Mouse (Mus musculus) G1E (cell line): ENCODE measurements around the gene Trim38. TPM values are rescaled to one million over a fixed set of nuclear protein-coding genes. Genes with fewer than 3 reads are reported as not detected.
A peak's percentile ranks its signal among the peaks of the same experiment; 100 is the strongest.
"Not testable (repeated sequence)": the region's sequence is repeated elsewhere in the genome, so short reads cannot be mapped to it uniquely, and the experiment has no call there.

Experiments used
- ATAC-seq: 2 replicates; pipeline ENCODE4 v1.8.0; 2016; ENCODE audit warnings: mild to moderate bottlenecking; ENCODE audit not compliant: insufficient number of reproducible peaks, poor library complexity, low FRiP score, severe bottlenecking; ENCODE audit errors: extremely low read depth
- DNase-seq: peaks from one replicate; pipeline ENCODE4 v3.0.0; 2012; ENCODE audit warnings: low spot score
- H3K27me3 ChIP-seq: 2 replicates; pipeline ENCODE4 v1.6.1; 2012; ENCODE audit warnings: mild to moderate bottlenecking, low read length, inconsistent platforms; ENCODE audit not compliant: insufficient read depth
- H3K36me3 ChIP-seq: replicated peaks from 2 replicates; pipeline ENCODE3; 2012; ENCODE audit warnings: mild to moderate bottlenecking, inconsistent platforms
- H3K4me1 ChIP-seq: 2 replicates; pipeline ENCODE4 v1.6.1; 2012; ENCODE audit warnings: low read depth, low read length, inconsistent platforms, mixed read lengths; ENCODE audit not compliant: insufficient read depth
- H3K4me3 ChIP-seq: 2 replicates; pipeline ENCODE4 v1.5.1; 2012; ENCODE audit warnings: low read depth, mild to moderate bottlenecking, inconsistent platforms, low read length, moderate library complexity, mixed read lengths
- H3K9me3 ChIP-seq: replicated peaks from 2 replicates; pipeline ENCODE4 v1.6.1; 2012; ENCODE audit warnings: inconsistent platforms
- CTCF ChIP-seq: IDR thresholded peaks from 2 replicates; pipeline ENCODE4 v1.5.1; 2012; ENCODE audit warnings: low read depth, low read length, inconsistent platforms, mixed read lengths
- GATA1 ChIP-seq: IDR thresholded peaks from 2 replicates; pipeline ENCODE4 v1.6.1; 2012; ENCODE audit warnings: borderline replicate concordance, low read length, inconsistent platforms, mixed read lengths
- GATA2 ChIP-seq: IDR thresholded peaks from 2 replicates; pipeline ENCODE4 v1.6.1; 2012; ENCODE audit warnings: low read depth, low read length, inconsistent platforms, borderline replicate concordance
- POLR2AphosphoS5 ChIP-seq: IDR thresholded peaks from 2 replicates; pipeline ENCODE4 v1.6.1; 2012; ENCODE audit warnings: low read depth, low read length, inconsistent platforms; ENCODE audit not compliant: insufficient replicate concordance
- TAL1 ChIP-seq: conservative IDR thresholded peaks from 2 replicates; pipeline ENCODE4 v1.6.1; 2012; ENCODE audit warnings: low read depth, low read length, inconsistent platforms, mixed read lengths
- polyA plus RNA-seq: library from polyadenylated mRNA; stranded (reverse); fragments of >175 nt; gene quantifications from 2 replicates; pipeline ENCODE4 v1.2.3, GENCODE M21; 2012
- total RNA-seq, 2 experiments: library from RNA; stranded (forward) in 1 of 2; stranded (reverse) in 1 of 2; fragments of 200-1000 nt in 1 of 2; fragments of >200 nt in 1 of 2; fragmentation: Nextera tagmentation in 1 of 2; gene quantifications; 2 replicates each; pipeline ENCODE4 v1.2.3; 2014 to 2017

The Trim38 gene
- total RNA-seq (2014; fragmentation: Nextera tagmentation) (not detected in 2 replicates), total RNA-seq (2017) (0.27 TPM in 1 of 2 replicates, not detected in the other), polyA plus RNA-seq (not detected in 2 replicates)

- Histone ChIP-seq H3K4me1 (peaks cover 45% of the 10 kb centered on the region), H3K4me3 (peak within 1 kb of the TSS; percentile 40; the same call in 1 of the 2 replicates)
- H3K36me3 ChIP-seq, ATAC-seq, H3K9me3 ChIP-seq, H3K27me3 ChIP-seq, DNase-seq: not testable (repeated sequence)
Measured at GRCm38 (mm10) chr13:23769613-23770012, at the start of gene Trim38. Gene Trim38 (plus strand): TSS chr13:23769913.

GRCm38 (mm10) chr13:23724239-23724638, 45.5 kb upstream of the Trim38 start:
- no peaks in the 10 kb centered on the region for H3K36me3 ChIP-seq
- H3K4me3 ChIP-seq: no peak overlapping the region
- peaks cover 37% of the 10 kb centered on the region for H3K27me3 ChIP-seq
- no peak for DNase-seq
- H3K9me3 ChIP-seq: no peaks in the 10 kb centered on the region
- TF ChIP-seq TAL1: no peak
- TF ChIP-seq CTCF: no peak
- no peak for TF ChIP-seq GATA1
- TF ChIP-seq GATA2: no peak
- TF ChIP-seq POLR2AphosphoS5: no peak
- ATAC-seq: no peak
- H3K4me1 ChIP-seq: no peaks in the 10 kb centered on the region

- ATAC-seq: no peak
- TF ChIP-seq TAL1: no peak
- no peak for TF ChIP-seq POLR2AphosphoS5
- no peak for TF ChIP-seq GATA1
- TF ChIP-seq CTCF: no peak
- TF ChIP-seq GATA2: no peak
- Histone ChIP-seq H3K27me3 (peaks cover 40% of the 10 kb centered on the region), H3K9me3 (no peaks in the 10 kb centered on the region), H3K36me3 (no peaks in the 10 kb centered on the region), H3K4me1 (no peaks in the 10 kb centered on the region), H3K4me3 (no peak overlapping the region)
- DNase-seq: no peak
Measured at GRCm38 (mm10) chr13:23725213-23725612, 44.5 kb upstream of the Trim38 start.

- Histone ChIP-seq H3K4me1 (no peaks in the 10 kb centered on the region), H3K36me3 (no peaks in the 10 kb centered on the region), H3K4me3 (no peak overlapping the region), H3K9me3 (no peaks in the 10 kb centered on the region), H3K27me3 (peaks cover 25% of the 10 kb centered on the region)
- ATAC-seq (no peak), DNase-seq (no peak)
- TF ChIP-seq TAL1 (no peak), GATA1 (no peak), CTCF (no peak), GATA2 (no peak), POLR2AphosphoS5 (no peak)
Measured at GRCm38 (mm10) chr13:23728472-23729191, 41.1 kb upstream of the Trim38 start.

GRCm38 (mm10) chr13:23729192-23729525, 40.6 kb upstream of the Trim38 start:
- DNase-seq (no peak), ATAC-seq (no peak)
- H3K36me3 ChIP-seq: no peaks in the 10 kb centered on the region
- H3K27me3 ChIP-seq: peaks cover 20% of the 10 kb centered on the region
- H3K4me1 ChIP-seq: no peaks in the 10 kb centered on the region
- H3K4me3 ChIP-seq: no peak overlapping the region
- TF ChIP-seq POLR2AphosphoS5: no peak
- no peak for TF ChIP-seq TAL1
- no peak for TF ChIP-seq CTCF
- TF ChIP-seq GATA2: no peak
- no peak for TF ChIP-seq GATA1
- H3K9me3 ChIP-seq: no peaks in the 10 kb centered on the region

GRCm38 (mm10) chr13:23729706-23730105, 40.0 kb upstream of the Trim38 start:
- DNase-seq: no peak
- Histone ChIP-seq H3K4me3 (no peak overlapping the region), H3K9me3 (no peaks in the 10 kb centered on the region), H3K36me3 (no peaks in the 10 kb centered on the region), H3K4me1 (peaks cover 3% of the 10 kb centered on the region; the same call in 1 of the 2 replicates), H3K27me3 (peaks cover 18% of the 10 kb centered on the region)
- no peak for ATAC-seq
- TF ChIP-seq GATA1: no peak
- TF ChIP-seq TAL1: no peak
- TF ChIP-seq POLR2AphosphoS5: no peak
- no peak for TF ChIP-seq CTCF
- TF ChIP-seq GATA2: no peak

GRCm38 (mm10) chr13:23730479-23730878, 39.2 kb upstream of the Trim38 start:
- ATAC-seq: no peak
- no peaks in the 10 kb centered on the region for H3K36me3 ChIP-seq
- DNase-seq: no peak
- H3K4me1 ChIP-seq: peaks cover 3% of the 10 kb centered on the region; the same call in 1 of the 2 replicates
- no peaks in the 10 kb centered on the region for H3K9me3 ChIP-seq
- TF ChIP-seq GATA2 (no peak), TAL1 (no peak), CTCF (no peak), GATA1 (no peak)
- H3K27me3 ChIP-seq: peaks cover 16% of the 10 kb centered on the region
- H3K4me3 ChIP-seq: no peak overlapping the region
